Comparison of ENCODE assay signal across 8 mouse cellular contexts in genomic region chr15:88733041-88733751, GRCm38 (mm10). TPM values are rescaled to one million over a fixed set of nuclear protein-coding genes. Genes with fewer than 3 reads are reported as not detected.
DNase-seq lines count a peak whose midpoint lies in the region; ATAC-seq and TF ChIP-seq lines count a peak whose summit lies in the region.

No protein-coding gene starts in this region.

- H3K9ac ChIP-seq in forebrain, embryonic 16.5 days (replicated peaks; ENCODE audit: low read depth, low read length) = peak overlapping the region; percentile 93
- H3K9ac ChIP-seq in lung, embryonic 16.5 days (ENCODE audit: low read length) = peak overlapping the region; percentile 98

- ATAC-seq in G1E (ENCODE audit: extremely low read depth, insufficient number of reproducible peaks, low FRiP score, poor library complexity, severe bottlenecking) = no peak
- peak; percentile 63 for ATAC-seq in forebrain, embryonic 16.5 days
- peak; percentile 73 for ATAC-seq in lung, embryonic 16.5 days (ENCODE audit: low read depth)

- H3K4me1 ChIP-seq in G1E (ENCODE audit: insufficient read depth, low read depth, low read length) = peaks cover 65% of the 10 kb centered on the region
- H3K4me1 ChIP-seq in forebrain, embryonic 16.5 days (replicated peaks; ENCODE audit: control insufficient read depth, insufficient read depth, low read length) = peaks cover 26% of the 10 kb centered on the region
- H3K4me1 ChIP-seq in lung, embryonic 16.5 days (replicated peaks; ENCODE audit: control insufficient read depth, insufficient read depth, low read length) = peaks cover 19% of the 10 kb centered on the region
- peaks cover 28% of the 10 kb centered on the region for H3K4me1 ChIP-seq in olfactory bulb, adult 2 months (ENCODE audit: control insufficient read depth, insufficient read depth, low read length)

- H3K4me2 ChIP-seq in forebrain, embryonic 16.5 days (ENCODE audit: low read length) = peak overlapping the region; percentile 79
- H3K4me2 ChIP-seq in lung, embryonic 16.5 days (ENCODE audit: low read depth, low read length) = peak overlapping the region; percentile 82

- peak overlapping the region; percentile 86 for H3K27ac ChIP-seq in forebrain, embryonic 16.5 days (ENCODE audit: low read length)
- peak overlapping the region; percentile 89 for H3K27ac ChIP-seq in lung, embryonic 16.5 days (ENCODE audit: low read length)
- peak overlapping the region; percentile 61 for H3K27ac ChIP-seq in olfactory bulb, adult 2 months (ENCODE audit: insufficient read depth, low read depth, low read length)

- under 1% methylated on average over 80 of the region's 86 CpGs for WGBS in forebrain, embryonic 16.5 days
- 0% methylated on average over 62 of the region's 86 CpGs for WGBS in lung, embryonic 16.5 days
- WGBS in olfactory bulb, adult 2 months = under 1% methylated on average over 81 of the region's 86 CpGs

- intact Hi-C loops in heart, postnatal 36 days (cut with DNase I) = loop anchor here (5.0 kb wide), 1 partner anchor 84 kb away; the partner anchor contains the start of genes Alg12 and Creld2

- peaks cover 53% of the 10 kb centered on the region for H3K36me3 ChIP-seq in G1E (replicated peaks)
- peaks cover 17% of the 10 kb centered on the region for H3K36me3 ChIP-seq in forebrain, embryonic 16.5 days (ENCODE audit: control insufficient read depth, insufficient read depth)
- peaks cover 18% of the 10 kb centered on the region for H3K36me3 ChIP-seq in lung, embryonic 16.5 days (ENCODE audit: control insufficient read depth, insufficient read depth, low read length)

- TF ChIP-seq CTCF in G1E (IDR thresholded peaks at IDR 0.05; ENCODE audit: low read depth, low read length) = no peak
- TF ChIP-seq CTCF in olfactory bulb, adult 2 months (IDR thresholded peaks at IDR 0.05; ENCODE audit: insufficient read depth, low read depth, low read length) = no peak

- TF ChIP-seq POLR2A in olfactory bulb, adult 2 months (IDR thresholded peaks at IDR 0.05; ENCODE audit: insufficient read depth, low read depth, low read length) = peak; percentile 26; the same call in 1 of the 2 replicates

- DNase-seq in G1E (ENCODE audit: low spot score) = peak; percentile 47
- DNase-seq in cerebellum, adult 18-20 months = peak; percentile 58 to 73
- DNase-seq in heart, postnatal 36 days = peak; percentile 71 to 77
- DNase-seq in layer of hippocampus, adult 8-10 months (ENCODE audit: low spot score in 2 of 2) = peak; percentile 36 to 49
- DNase-seq in thymus, postnatal 0 days (ENCODE audit: low spot score) = peak; percentile 83

- H3K27me3 ChIP-seq in G1E (ENCODE audit: insufficient read depth, low read length) = no peaks in the 10 kb centered on the region
- no peaks in the 10 kb centered on the region for H3K27me3 ChIP-seq in forebrain, embryonic 16.5 days (replicated peaks; ENCODE audit: control insufficient read depth, insufficient read depth, low read length)
- no peaks in the 10 kb centered on the region for H3K27me3 ChIP-seq in lung, embryonic 16.5 days (ENCODE audit: control insufficient read depth, insufficient read depth, low read depth, low read length)

- no peaks in the 10 kb centered on the region for H3K9me3 ChIP-seq in G1E (replicated peaks)
- H3K9me3 ChIP-seq in forebrain, embryonic 16.5 days (ENCODE audit: control insufficient read depth, low read length) = no peaks in the 10 kb centered on the region
- H3K9me3 ChIP-seq in lung, embryonic 16.5 days (ENCODE audit: control insufficient read depth, low read length) = no peaks in the 10 kb centered on the region

- H3K4me3 ChIP-seq in G1E (ENCODE audit: low read depth, low read length) = peak overlapping the region; percentile 90
- peak overlapping the region; percentile 94 for H3K4me3 ChIP-seq in forebrain, embryonic 16.5 days (replicated peaks; ENCODE audit: low read length)
- peak overlapping the region; percentile 96 for H3K4me3 ChIP-seq in lung, embryonic 16.5 days (ENCODE audit: low read length)
- H3K4me3 ChIP-seq in olfactory bulb, adult 2 months (ENCODE audit: insufficient read depth, low read depth, low read length) = peak overlapping the region; percentile 57

RNA-seq across cellular contexts. Expression of gene Brd1, which starts 0.8 kb away (rescaled TPM):
- total RNA-seq in G1E (2014; fragmentation: Nextera tagmentation) (52.4 and 59.4 TPM in 2 replicates), G1E (2017) (51.8 and 64.0 TPM in 2 replicates)
- polyA plus RNA-seq in G1E (2012) = 38.6 and 49.8 TPM in 2 replicates
- polyA plus RNA-seq in forebrain, embryonic 16.5 days (2015; fragmentation: Nextera tagmentation; extraction: Ambion mirVana) = 27.3 and 27.6 TPM in 2 replicates
- 10 to 100 TPM; 30.1 to 35.3 TPM for total RNA-seq in heart, postnatal 36 days (2021)
- total RNA-seq in layer of hippocampus, adult 8-10 months (2022) = 10 to 100 TPM; 50.8 to 56.4 (median 54.1) TPM
- polyA plus RNA-seq in lung, embryonic 16.5 days (2015; fragmentation: Nextera tagmentation; extraction: Ambion mirVana) = 17.7 and 19.0 TPM in 2 replicates
- 206 TPM in 1 of 2 replicates, not detected in the other for polyA plus RNA-seq in olfactory bulb, adult 2 months (2012; ENCODE audit: insufficient read depth, insufficient read length, low replicate concordance, missing spikeins)
- 19.6 and 25.1 TPM in 2 replicates for polyA plus RNA-seq in thymus, postnatal 0 days (2015; fragmentation: Nextera tagmentation; extraction: Ambion mirVana)

RNA-seq across cellular contexts. Expression of gene Zbed4, which starts 18.3 kb away (rescaled TPM):
- total RNA-seq in G1E (2014; fragmentation: Nextera tagmentation) (37.2 and 48.6 TPM in 2 replicates), G1E (2017) (40.8 and 43.3 TPM in 2 replicates)
- 11.0 and 11.6 TPM in 2 replicates for polyA plus RNA-seq in G1E (2012)
- polyA plus RNA-seq in forebrain, embryonic 16.5 days (2015; fragmentation: Nextera tagmentation; extraction: Ambion mirVana) = 23.1 and 23.8 TPM in 2 replicates
- total RNA-seq in heart, postnatal 36 days (2021) = 1 to 10 TPM; 7.9 to 8.1 TPM
- total RNA-seq in layer of hippocampus, adult 8-10 months (2022) = 10 to 100 TPM in 2 of 4 experiments, 1 to 10 TPM in 2; 9.8 to 11.1 (median 10.1) TPM
- polyA plus RNA-seq in lung, embryonic 16.5 days (2015; fragmentation: Nextera tagmentation; extraction: Ambion mirVana) = 15.0 and 16.2 TPM in 2 replicates
- polyA plus RNA-seq in olfactory bulb, adult 2 months (2012; ENCODE audit: insufficient read depth, insufficient read length, low replicate concordance, missing spikeins) = not detected in 2 replicates
- 26.6 and 27.5 TPM in 2 replicates for polyA plus RNA-seq in thymus, postnatal 0 days (2015; fragmentation: Nextera tagmentation; extraction: Ambion mirVana)

Comparison
In these comparisons a context has a peak if more than half of its experiments do, and no peak if none do; other contexts are left out.
1. RNA of gene Zbed4, which starts 18.3 kb away (polyA plus RNA-seq): 26.6 to 27.5 TPM in thymus, postnatal 0 days, 23.1 to 23.8 TPM in forebrain, embryonic 16.5 days, 15.0 to 16.2 TPM in lung, embryonic 16.5 days and 11.0 to 11.6 TPM in G1E; not detected in olfactory bulb, adult 2 months; every median in the first group is over 10 times any median in the second.
2. Peak in every context shown above with its lines, with median percentiles within 50 percentile points of each other: DNase-seq, H3K4me3 ChIP-seq and H3K27ac ChIP-seq.